Mouse (Mus musculus): ENCODE measurements at regions not wholly inside any gene's neighbourhood (a gene's known extent, or its start where the extent isn't known, plus 50 kb on each side); places are given as distances from the start of the nearest gene placed in this dataset.

GRCm38 (mm10) chr15:31173309-31174115 is 50.6 kb upstream of the Dap start:
- no peak for DNase-seq (ENCODE audit: extremely low spot score in 1 of 2, low spot score in 1 of 2)
